Mouse (Mus musculus) forebrain, embryonic 14.5 days (tissue): ENCODE data around the gene Cap1. TPM values are rescaled to one million over a fixed set of nuclear protein-coding genes. Genes with fewer than 3 reads are reported as not detected.

Source experiments
- ATAC-seq: fragments of 200-750 bp; cut with Nextera tagmentation; 2 replicates; pipeline ENCODE4 v1.8.0; 2017; ENCODE audit warnings: mild to moderate bottlenecking, moderate library complexity
- DNase-seq: peaks from one replicate; pipeline ENCODE4 v3.0.0-alpha.2; 2015; ENCODE audit warnings: low spot score
- H3K27ac ChIP-seq: fragments of 300-500 bp; sonication (generic); 2 replicates; pipeline ENCODE4 v1.5.1; 2014; ENCODE audit warnings: low read depth, mild to moderate bottlenecking, control low read depth, low read length, moderate library complexity
- H3K27me3 ChIP-seq: fragments of 300-500 bp; sonication (generic); replicated peaks from 2 replicates; pipeline ENCODE4 v1.6.1; 2014; ENCODE audit warnings: low read length, control low read depth, mixed read lengths; ENCODE audit not compliant: control insufficient read depth, insufficient read depth
- H3K36me3 ChIP-seq: fragments of 300-500 bp; sonication (generic); 2 replicates; pipeline ENCODE4 v1.6.1; 2014; ENCODE audit warnings: low read length, control low read depth; ENCODE audit not compliant: control insufficient read depth, insufficient read depth
- H3K4me1 ChIP-seq: fragments of 300-500 bp; sonication (generic); 2 replicates; pipeline ENCODE4 v1.6.1; 2014; ENCODE audit warnings: antibody characterized with exemption, low read length, control low read depth; ENCODE audit not compliant: control insufficient read depth, insufficient read depth
- H3K4me2 ChIP-seq: fragments of 300-500 bp; sonication (generic); 2 replicates; pipeline ENCODE4 v1.6.1; 2014; ENCODE audit warnings: mild to moderate bottlenecking, control low read depth, low read length
- H3K4me3 ChIP-seq: fragments of 300-500 bp; sonication (generic); 2 replicates; pipeline ENCODE4 v1.5.1; 2014; ENCODE audit warnings: low read depth, low read length, control low read depth
- H3K9ac ChIP-seq: fragments of 300-500 bp; sonication (generic); 2 replicates; pipeline ENCODE4 v1.6.1; 2014; ENCODE audit warnings: mild to moderate bottlenecking, low read length, control low read depth, moderate library complexity
- H3K9me3 ChIP-seq: fragments of 300-500 bp; sonication (generic); replicated peaks from 2 replicates; pipeline ENCODE4 v1.6.1; 2016; ENCODE audit warnings: low read length, control low read depth, mixed read lengths; ENCODE audit not compliant: control insufficient read depth
- WGBS: fragments of 180-500 bp; shearing (Covaris S2); extraction: QIAGEN DNeasy Blood & Tissue Kit; methylation state at CpG from one replicate; pipeline ENCODE4 v1.1.7; 2014; 5-methylcytosine and 5-hydroxymethylcytosine counted together
- polyA plus RNA-seq: library from polyadenylated mRNA; unstranded; fragments of >200 nt; fragmentation: Nextera tagmentation; extraction: Ambion mirVana; gene quantifications from 2 replicates; pipeline ENCODE4 v1.2.1, GENCODE M21; 2014

The Cap1 gene
- polyA plus RNA-seq, 1 experiment from 2014 or later: 77.7 TPM

- no peak overlapping the region for H3K4me3 ChIP-seq
Observed at GRCm38 (mm10) chr4:122892157-122892556, 6.3 kb upstream of the Cap1 start.

GRCm38 (mm10) chr4:122891597-122891996, 5.7 kb upstream of the Cap1 start:
- DNase-seq: peak; percentile 38

More at GRCm38 (mm10) chr4:122892157-122892556, 6.3 kb upstream of the Cap1 start:
- Histone ChIP-seq H3K9me3 (no peaks in the 10 kb centered on the region), H3K9ac (no peak overlapping the region), H3K36me3 (no peaks in the 10 kb centered on the region), H3K27me3 (no peaks in the 10 kb centered on the region), H3K4me2 (no peak overlapping the region), H3K4me1 (peaks cover 8% of the 10 kb centered on the region; the same call in 1 of the 2 replicates), H3K27ac (no peak overlapping the region)
- ATAC-seq: no peak
- 87% methylated on average over 5 of the region's 5 CpGs for WGBS
- DNase-seq: no peak

DNA sequence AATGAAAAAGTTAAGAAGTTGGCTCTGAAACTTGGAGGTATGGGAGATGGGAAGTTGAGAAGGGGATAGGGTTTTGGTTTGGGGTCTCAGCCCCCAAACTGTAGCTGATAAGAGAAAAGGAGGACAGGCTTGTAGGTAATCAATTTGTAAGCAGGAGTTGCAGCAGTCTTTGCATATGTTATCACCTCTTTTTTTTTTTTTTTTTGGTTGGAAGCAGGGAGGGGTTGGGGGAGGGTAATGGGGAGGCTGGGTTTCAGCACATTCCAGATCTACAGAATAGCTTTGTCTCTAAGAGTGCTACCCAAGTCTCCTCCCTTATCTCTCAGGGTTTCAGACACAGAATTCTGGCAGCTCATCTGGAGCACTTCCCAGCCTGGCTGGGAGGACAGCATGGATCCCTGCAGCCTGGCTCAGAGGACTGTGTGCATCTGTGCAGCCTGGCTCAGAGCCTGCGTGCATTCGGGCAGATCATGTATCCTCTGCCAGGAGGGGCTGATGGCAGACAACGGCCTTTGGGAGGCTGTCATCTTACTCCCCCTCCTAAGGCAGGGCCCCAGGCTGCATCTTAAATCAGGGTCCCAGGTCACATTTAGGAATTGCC, 5.1 kb upstream of the Cap1 start:
- Histone ChIP-seq H3K4me3 (no peak overlapping the region), H3K9ac (0 out of 2 replicates have a peak overlapping the region, but pooled peaks have one; percentile 6), H3K36me3 (no peaks in the 10 kb centered on the region), H3K27ac (peak overlapping the region; percentile 83), H3K4me1 (peaks cover 13% of the 10 kb centered on the region), H3K4me2 (no peak overlapping the region), H3K27me3 (no peaks in the 10 kb centered on the region), H3K9me3 (no peaks in the 10 kb centered on the region)
- WGBS: 13% methylated on average over 3 of the region's 3 CpGs
- ATAC-seq (peak; percentile 76), DNase-seq (peak; percentile 93)

More at GRCm38 (mm10) chr4:122891597-122891996, 5.7 kb upstream of the Cap1 start:
- no peak overlapping the region for H3K4me2 ChIP-seq
- H3K27me3 ChIP-seq: no peaks in the 10 kb centered on the region
- peaks cover 13% of the 10 kb centered on the region for H3K4me1 ChIP-seq
- 17% methylated on average over 1 of the region's 1 CpGs for WGBS
- H3K27ac ChIP-seq: peak overlapping the region; percentile 83
- no peaks in the 10 kb centered on the region for H3K9me3 ChIP-seq
- H3K4me3 ChIP-seq: no peak overlapping the region
- no peak for ATAC-seq
- no peak overlapping the region for H3K9ac ChIP-seq
- H3K36me3 ChIP-seq: no peaks in the 10 kb centered on the region

- DNase-seq: no peak
- WGBS: 75% methylated on average over 2 of the region's 2 CpGs
- ATAC-seq: no peak
- no peaks in the 10 kb centered on the region for H3K9me3 ChIP-seq
- peaks cover 29% of the 10 kb centered on the region for H3K4me1 ChIP-seq
- H3K27me3 ChIP-seq: no peaks in the 10 kb centered on the region
- no peak overlapping the region for H3K4me3 ChIP-seq
- H3K27ac ChIP-seq: peak overlapping the region; percentile 99; the same call in 1 of the 2 replicates
- H3K9ac ChIP-seq: peak overlapping the region; percentile 84; the same call in 1 of the 2 replicates
- peak overlapping the region; percentile 92 for H3K4me2 ChIP-seq
- no peaks in the 10 kb centered on the region for H3K36me3 ChIP-seq
Observed at GRCm38 (mm10) chr4:122887336-122887735, 1.5 kb upstream of the Cap1 start.

DNA sequence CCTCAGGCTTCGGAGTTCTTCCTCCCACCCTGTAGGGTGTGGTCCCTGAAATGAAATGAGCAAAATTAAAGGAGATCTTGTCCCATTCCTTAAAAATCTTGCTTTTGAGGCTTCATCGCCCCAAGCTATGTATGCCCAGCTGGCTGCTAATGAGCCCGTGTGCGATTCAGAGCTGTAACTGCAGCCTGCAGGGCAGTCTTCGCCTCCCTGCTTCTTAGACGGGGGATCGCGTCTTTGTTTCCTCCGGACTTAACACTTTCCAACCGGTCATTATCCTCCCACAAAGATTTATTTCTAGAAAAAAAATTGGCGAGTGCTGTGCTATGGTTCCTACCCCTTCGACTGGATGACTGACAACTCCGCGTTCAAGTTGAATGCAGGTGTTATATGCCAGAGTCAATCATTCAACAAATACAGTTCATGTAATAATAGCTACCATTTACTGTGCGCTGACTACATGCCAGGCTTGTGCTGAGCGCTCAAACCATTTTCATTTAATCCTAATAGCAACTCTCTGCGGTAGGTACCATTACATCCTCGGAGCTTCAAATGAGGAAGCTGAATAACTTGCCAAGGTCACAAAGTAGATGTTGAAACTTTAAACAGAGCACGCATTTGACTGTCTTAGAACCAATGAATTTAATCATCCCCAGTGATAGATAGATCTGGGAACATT, 861 bp upstream of the Cap1 start:
- ATAC-seq (no peak), DNase-seq (peak; percentile 83)
- peaks cover 28% of the 10 kb centered on the region for H3K4me1 ChIP-seq

DNA sequence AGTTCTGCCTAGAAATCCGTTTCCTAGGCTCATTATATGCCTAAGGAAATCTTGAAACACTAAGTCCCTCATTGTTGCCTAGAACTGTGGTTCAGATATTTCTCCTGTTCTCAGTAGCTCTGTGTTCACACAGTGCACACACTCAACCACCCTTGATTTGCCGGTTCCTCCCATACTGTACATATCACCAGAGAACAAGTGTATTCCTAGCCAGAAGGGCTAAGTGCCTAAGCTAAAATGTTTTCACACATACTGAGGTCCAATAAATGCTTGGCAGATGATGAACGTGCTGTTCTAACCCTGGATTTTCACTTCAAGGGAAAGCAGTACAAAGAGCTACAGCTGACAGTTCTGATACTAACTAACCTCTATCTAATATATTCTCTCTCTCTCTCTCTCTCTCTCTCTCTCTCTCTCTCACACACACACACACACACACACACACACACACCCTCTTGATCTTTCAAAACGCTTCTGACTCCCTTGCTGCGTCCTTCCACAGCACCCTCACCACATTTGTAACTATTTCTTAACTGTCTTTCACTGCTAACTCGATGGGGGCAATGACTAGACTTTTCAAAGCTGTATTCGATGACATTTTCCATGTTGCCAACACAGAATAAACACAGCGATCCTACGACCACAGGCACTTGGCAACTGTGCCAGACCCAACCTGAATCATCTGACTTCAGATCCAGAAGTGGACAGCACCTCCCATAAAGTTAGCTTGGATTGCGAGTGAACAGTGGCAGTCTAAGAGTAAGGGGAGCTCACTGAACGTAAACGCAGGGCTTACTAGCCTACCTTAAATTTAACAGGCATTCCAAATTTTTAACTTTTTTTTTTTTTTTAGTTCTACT, 1.1 kb downstream of the Cap1 start:
- H3K36me3 ChIP-seq: no peaks in the 10 kb centered on the region
- H3K9me3 ChIP-seq: no peaks in the 10 kb centered on the region
- H3K27me3 ChIP-seq: no peaks in the 10 kb centered on the region
- peak overlapping the region; percentile 83 for H3K9ac ChIP-seq
- no peak overlapping the region for H3K27ac ChIP-seq
- WGBS: 54% methylated on average over 12 of the region's 12 CpGs
- ATAC-seq: no peak
- H3K4me1 ChIP-seq: peaks cover 23% of the 10 kb centered on the region
- peak overlapping the region; percentile 84 for H3K4me3 ChIP-seq
- DNase-seq: no peak
- H3K4me2 ChIP-seq: peak overlapping the region; percentile 59

More for the DNA sequence above, 861 bp upstream of the Cap1 start:
- Histone ChIP-seq H3K4me3 (peak overlapping the region; percentile 84), H3K27me3 (no peaks in the 10 kb centered on the region), H3K27ac (peak overlapping the region; percentile 99), H3K9me3 (no peaks in the 10 kb centered on the region), H3K9ac (peak overlapping the region; percentile 84), H3K4me2 (peak overlapping the region; percentile 92), H3K36me3 (no peaks in the 10 kb centered on the region)
- WGBS: 2% methylated on average over 19 of the region's 19 CpGs

DNA sequence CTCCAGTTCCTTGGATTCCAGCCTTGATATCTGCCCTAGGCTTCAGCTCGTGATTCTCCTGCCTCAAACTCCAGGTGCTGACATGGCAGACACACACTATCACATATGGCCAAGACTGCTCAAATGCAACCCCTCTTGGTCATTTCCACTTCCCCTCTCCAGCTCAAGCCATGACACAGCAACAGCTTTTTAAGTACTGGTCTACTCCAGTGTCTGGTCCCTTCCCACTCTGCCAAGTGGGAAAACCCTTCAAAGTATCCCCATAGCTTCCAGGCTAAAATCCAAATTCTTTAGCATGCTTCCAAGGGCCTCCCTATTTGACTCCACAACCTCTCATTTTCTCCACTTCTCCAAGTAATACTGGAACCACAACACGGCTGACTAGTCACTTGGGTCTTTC, 1.8 kb downstream of the Cap1 start:
- Histone ChIP-seq H3K36me3 (no peaks in the 10 kb centered on the region), H3K4me1 (peaks cover 23% of the 10 kb centered on the region), H3K4me2 (peak overlapping the region; percentile 59), H3K9me3 (no peaks in the 10 kb centered on the region), H3K4me3 (peak overlapping the region; percentile 84; the same call in 1 of the 2 replicates), H3K27me3 (no peaks in the 10 kb centered on the region), H3K27ac (no peak overlapping the region), H3K9ac (no peak overlapping the region; the same call in 1 of the 2 replicates)
- DNase-seq: no peak
- WGBS: 85% methylated on average over 2 of the region's 2 CpGs
- ATAC-seq: no peak

DNA sequence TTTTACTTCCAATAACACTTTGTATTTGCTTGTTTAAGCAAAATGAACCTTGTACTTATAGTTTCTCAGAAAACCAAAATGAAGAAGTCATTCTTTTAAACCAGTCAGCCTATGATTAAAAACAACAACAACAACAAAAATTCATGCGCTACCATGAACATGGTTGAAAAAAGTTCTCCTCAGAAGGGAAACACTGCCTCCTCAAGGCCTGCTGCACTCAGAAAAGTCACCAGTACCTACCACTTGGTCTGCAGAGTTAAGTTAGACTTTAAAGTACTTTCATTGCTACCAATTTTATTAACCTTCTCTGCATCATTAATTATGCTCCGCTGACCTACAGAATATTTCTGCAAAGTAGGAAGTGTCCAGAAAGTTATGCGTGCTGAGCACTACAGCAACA, 2.6 kb downstream of the Cap1 start:
- WGBS: 90% methylated on average over 3 of the region's 3 CpGs
- H3K4me2 ChIP-seq: peak overlapping the region; percentile 59; the same call in 1 of the 2 replicates
- no peaks in the 10 kb centered on the region for H3K36me3 ChIP-seq
- H3K4me3 ChIP-seq: no peak overlapping the region
- H3K27ac ChIP-seq: no peak overlapping the region
- DNase-seq (no peak), ATAC-seq (no peak)
- no peak overlapping the region for H3K9ac ChIP-seq
- peaks cover 23% of the 10 kb centered on the region for H3K4me1 ChIP-seq
- no peaks in the 10 kb centered on the region for H3K9me3 ChIP-seq
- no peaks in the 10 kb centered on the region for H3K27me3 ChIP-seq
